Mouse (Mus musculus): ENCODE results near the gene Vps51.

Vps51 gene

GRCm38 (mm10) chr19:6076564-6077393 is at the start of gene Vps51:
Vps51 (minus strand) TSS chr19:6077231.
- DNase-seq (ENCODE audit: low read depth), result peak; percentile 87

DNA sequence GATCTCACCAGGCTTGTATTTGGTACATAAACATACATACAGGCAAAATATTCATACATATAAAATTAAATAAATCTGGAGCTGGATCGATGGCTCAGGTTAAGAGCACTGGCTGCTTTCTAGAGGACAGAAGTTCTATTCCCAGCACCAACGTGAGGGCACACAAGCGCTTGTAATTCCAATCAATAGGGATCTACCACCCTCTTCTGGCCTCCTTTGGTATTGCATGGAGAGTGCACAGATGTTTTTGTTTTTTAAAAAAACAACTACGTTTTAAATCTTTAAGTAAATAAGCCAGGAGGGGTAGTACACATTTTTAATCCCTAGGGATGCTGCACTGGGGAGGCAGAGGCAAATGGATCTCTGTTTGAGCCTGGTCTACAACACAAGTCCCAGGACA is 49.3 kb upstream of the Vps51 start:
- no peak for DNase-seq (ENCODE audit: low read depth)

DNA sequence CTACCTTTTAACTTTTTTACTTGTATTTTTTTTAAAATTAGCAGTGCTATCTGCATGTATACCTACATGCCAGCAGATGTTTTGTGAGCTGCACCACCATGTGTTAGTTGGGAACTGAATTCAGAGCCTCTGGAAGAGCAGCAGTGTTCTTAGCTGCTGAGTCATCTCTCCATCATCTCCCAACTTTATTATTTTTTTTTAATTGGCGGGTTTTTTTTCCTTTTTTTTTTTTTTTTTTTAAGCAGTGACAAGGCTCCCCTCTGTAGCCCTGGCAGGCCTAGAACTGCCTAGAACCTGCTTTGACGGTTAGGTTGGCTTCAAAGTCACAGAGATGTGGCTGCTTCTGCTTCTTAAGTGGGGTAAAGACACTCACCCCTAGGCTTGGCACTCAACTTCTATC is 47.9 kb upstream of the Vps51 start:
- DNase-seq (ENCODE audit: low read depth), result no peak

DNA sequence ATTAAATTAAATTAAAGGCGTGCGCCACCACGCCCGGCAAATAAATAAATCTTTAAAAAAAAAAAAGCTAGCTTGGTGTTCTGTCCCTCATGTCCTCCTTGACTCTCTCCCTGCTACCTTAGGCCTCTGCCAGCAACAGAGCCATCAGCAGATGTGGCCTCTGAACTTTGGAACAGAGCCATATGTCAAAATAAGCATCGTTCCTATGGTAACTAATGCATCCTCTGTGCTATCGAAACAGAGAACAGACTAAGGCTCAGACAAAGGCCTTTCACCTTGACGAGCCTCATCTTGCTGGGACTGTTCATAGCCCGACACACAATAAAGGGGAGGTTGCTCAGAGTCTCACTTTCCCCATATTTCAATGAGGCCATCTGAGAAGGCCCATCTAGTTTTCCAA is 46.3 kb upstream of the Vps51 start:
- no peak for DNase-seq (ENCODE audit: low read depth)

DNA sequence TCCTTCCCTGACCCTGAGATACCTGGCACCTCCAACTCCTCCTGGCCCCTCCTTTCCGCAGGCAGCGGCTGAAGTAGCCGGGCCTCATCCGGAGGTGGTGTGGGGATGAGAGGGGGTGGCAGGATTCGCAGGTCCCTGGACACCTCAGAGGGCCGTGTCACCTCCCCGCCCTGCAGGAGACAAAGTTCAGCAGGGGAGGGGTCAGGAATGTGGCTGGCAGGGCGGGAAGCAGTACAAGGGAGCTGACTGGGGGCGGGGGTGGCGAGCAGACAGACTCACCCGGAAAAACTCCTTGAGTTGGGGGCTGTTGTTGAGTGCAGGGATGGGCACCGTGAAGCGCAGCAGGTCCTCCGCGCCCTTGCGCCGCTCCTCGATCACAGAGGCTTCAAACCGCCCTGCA is 44.7 kb upstream of the Vps51 start:
- DNase-seq (ENCODE audit: low read depth), result no peak

GRCm38 (mm10) chr19:6118677-6119185 is 41.7 kb upstream of the Vps51 start:
- no peak for DNase-seq (ENCODE audit: low read depth)

- DNase-seq (ENCODE audit: low read depth), result peak; percentile 91
These were observed 41.1 kb upstream of the Vps51 start, which contains the start of gene Sac3d1 for GRCm38 (mm10) chr19:6117986-6118676. Sac3d1 (minus strand) TSS chr19:6118650.

- no peak for DNase-seq (ENCODE audit: low read depth)
These were observed 40.4 kb upstream of the Vps51 start for GRCm38 (mm10) chr19:6117346-6117985.

DNA sequence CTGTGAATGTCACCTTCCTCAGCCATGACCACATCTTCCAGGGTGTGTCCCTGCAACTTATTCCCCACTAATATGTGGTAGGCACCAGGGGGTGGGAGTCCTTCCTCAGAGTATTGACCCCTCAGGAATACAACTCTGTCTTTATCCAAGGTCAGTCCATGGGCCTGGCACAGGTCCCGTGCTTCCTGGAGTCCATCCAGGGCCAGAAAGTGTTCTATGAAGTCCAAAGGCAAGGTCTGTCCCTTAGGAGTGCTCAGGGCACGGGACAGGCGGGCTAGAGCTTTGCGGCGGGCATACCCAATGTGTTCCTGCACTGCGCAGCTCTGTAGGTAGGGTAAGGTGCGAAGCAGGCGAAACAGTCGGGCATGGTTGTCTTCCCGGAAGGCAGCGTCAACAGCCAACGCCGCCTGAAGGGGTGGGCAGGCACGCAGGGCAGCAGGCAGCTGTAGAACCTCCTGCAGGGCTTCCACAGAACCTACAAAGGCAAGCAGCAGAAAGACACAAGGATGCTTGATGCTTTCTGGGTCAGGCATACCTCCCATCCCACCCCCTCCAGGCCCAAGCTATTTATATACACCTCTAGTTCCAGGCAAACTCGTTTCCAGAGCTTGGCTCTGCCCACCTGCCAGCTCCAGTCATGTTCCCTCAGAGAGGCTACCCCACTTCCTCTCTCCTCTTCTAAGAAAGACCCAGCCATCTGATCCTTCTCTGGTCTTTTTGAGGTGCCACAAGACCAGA is 39.3 kb upstream of the Vps51 start:
- DNase-seq (ENCODE audit: low read depth), result no peak

GRCm38 (mm10) chr19:6113116-6113515 is 36.1 kb upstream of the Vps51 start:
- no peak for DNase-seq (ENCODE audit: low read depth)

- DNase-seq (ENCODE audit: low read depth), result no peak
These were observed 28.6 kb upstream of the Vps51 start, which contains the start of gene Naaladl1 for GRCm38 (mm10) chr19:6105586-6105985. Naaladl1 (plus strand) TSS chr19:6105782.

DNA sequence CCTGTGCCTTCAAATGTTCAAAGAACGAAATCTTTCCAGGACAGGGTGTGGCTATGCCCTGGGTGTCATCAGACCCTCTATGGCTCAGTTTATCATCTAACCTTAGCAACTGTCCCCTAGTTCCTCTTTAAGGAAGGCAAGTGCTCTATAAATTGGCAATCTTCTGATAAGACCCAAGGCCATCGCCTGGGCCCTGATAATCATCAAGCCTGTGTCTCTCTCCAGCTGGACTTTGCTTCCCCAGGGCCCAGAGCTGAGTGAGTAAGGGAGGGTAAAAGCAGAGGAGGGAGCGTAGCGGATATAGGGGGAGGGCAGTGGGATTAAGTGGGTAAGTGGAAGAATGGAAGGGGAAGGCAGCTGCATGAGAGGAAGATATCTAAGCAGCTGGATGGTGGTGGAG is 27.4 kb upstream of the Vps51 start:
- DNase-seq (ENCODE audit: low read depth), result no peak

DNA sequence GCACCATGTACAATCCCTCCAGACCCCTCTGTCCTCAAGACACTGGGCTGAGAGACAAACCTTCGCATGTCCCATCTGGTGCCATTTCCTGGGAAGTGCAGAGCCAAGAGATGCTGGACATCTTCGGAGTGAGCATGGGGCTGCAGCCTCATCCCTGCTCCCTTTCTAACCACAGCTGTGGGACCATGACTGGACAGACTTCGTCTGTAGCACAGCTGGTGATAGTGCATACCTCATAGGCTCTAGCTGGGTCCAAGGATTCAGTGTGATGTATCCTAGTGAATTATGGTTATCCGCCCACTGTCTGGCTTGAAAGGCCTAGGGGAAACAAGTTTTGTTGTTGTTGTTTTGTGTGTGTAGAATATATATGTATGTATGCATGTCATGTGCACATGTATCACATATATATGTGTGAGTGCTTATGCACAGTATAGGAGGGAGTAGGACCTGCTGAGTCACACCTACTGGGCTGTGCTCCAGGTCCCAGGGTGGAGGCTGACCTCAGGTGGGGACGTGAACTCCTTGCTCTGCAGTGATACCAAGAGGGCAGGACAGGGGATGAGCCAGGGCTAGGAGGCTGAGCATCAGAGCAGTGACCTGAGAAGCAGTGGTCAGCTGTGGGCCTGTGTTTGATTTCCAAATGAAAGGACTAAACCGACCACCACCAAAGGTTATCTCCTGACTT is 25.3 kb upstream of the Vps51 start:
- DNase-seq (ENCODE audit: low read depth), result no peak

DNA sequence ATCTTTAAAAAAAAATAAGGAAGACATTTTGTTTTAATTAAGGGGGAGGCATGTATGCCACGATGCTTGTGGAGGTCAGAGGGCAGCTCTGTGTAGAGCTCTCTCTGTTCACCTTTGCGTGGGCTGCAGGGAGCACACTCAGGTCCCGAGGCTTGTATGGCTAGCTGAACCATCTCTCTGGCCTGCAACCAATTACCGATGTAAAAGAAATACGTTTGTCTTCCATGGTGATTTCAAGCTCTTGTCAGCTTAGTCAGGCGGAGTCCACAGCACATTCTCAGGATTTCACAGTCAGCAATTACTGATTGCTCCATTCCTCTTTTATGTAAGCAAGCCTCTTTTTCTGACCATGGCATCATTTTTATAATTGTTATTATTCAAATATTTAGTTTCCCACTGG is 24.2 kb upstream of the Vps51 start:
- DNase-seq (ENCODE audit: low read depth), result no peak

DNA sequence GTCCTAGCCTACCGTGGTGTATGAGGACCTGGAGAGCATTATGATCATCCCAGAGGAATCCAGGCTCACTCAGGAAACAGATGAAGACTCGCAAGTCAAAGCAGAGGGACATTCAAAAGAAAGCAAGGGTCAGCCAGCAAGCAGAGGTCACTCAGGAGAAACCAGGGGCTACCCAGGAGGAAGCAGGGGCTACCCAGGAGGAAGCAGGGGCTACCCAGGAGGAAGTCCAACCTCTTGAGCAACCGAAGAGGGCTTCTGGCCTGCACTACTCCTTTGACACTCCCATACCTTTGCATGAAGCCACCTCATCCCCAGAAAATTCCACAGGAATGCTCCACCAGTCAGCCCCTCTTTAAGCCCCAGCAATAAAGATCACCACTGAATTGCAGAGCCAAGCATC is 20.8 kb upstream of the Vps51 start:
- no peak for DNase-seq (ENCODE audit: low read depth)

- DNase-seq (ENCODE audit: low read depth), result no peak
These were observed 17.1 kb upstream of the Vps51 start, which contains the start of gene AC131692.1 for GRCm38 (mm10) chr19:6094119-6094518. AC131692.1 (plus strand) TSS chr19:6094419.

DNA sequence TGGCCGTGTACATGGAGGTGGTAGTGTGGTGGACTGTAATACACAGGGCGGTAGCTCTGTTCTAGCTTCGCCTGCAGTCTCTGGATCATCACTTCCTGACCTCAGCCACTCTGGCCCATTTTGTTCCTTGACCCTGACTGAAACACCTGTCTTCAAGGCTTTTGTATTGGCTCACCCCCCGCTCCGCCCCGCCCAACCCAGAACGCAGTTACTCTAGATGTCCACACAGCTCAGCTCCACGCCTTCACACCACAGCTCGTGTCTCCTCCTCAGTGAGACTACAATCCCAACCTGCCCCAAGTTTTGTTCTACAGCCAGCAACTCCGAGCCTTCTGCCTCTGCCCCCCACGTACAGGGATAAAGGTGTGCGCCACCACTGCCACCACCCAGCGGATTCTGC is 11.8 kb upstream of the Vps51 start:
- DNase-seq (ENCODE audit: low read depth), result no peak

GRCm38 (mm10) chr19:6085417-6085879 is 8.4 kb upstream of the Vps51 start:
- DNase-seq (ENCODE audit: low read depth), result no peak

DNA sequence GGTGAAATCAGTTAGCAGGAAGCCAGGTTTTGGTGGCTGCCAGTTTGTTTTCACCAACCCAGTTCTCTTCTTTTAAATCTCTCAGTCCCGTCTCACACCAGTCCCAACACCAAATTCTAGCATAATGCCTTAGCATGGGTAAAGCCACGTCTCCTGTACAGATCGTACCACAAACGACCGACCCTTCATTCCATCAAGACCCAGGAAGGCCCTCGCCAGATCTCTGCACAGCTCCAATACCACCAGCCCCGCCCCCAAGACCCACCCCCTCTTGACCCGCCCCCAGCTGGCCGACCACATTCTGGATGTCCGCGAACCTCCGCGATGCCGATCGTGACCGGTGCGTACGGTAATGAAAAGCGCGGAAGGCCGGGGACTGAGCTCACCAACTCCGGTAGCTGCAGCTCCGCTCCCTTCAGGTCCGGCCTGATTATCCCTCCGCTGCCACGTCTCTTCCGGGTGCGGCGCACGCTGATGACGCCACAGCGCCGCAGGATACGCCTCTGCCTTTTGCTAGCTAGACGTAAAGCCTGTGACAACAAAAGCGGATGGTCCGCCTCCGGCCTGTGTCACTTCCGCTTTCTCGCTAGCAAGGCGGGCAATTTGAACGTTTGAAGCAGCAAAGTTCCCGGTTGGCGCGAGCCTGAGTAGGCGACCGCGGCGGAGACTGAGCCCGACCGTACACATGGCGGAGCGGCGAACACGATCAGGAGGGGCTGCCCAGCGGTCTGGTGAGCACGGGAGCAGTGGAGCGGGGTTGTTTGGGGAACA is 7.6 kb upstream of the Vps51 start, which contains the start of the genes Zfpl1 and Cdca5:
Gene Zfpl1 (minus strand): TSS at position 479 of the 771 bp plus-strand sequence.
Gene Cdca5 (plus strand): TSS at position 506 of the 771 bp plus-strand sequence.
- peak; percentile 92 for DNase-seq (ENCODE audit: low read depth)

- no peak for DNase-seq (ENCODE audit: low read depth)
These were observed 5.1 kb upstream of the Vps51 start, which contains the start of gene Gm28374 for GRCm38 (mm10) chr19:6082156-6082555. Gm28374 (minus strand) TSS chr19:6082256.

Data from fibroblast of lung, adult 2 months (primary cell).